Mouse (Mus musculus): ENCODE data around the gene Lrrc75a. TPM values are rescaled to one million over a fixed set of nuclear protein-coding genes. Genes with fewer than 3 reads are reported as not detected.

Lrrc75a gene
- polyA plus RNA-seq, 1 experiment from 2014 or later: 10.5 TPM

DNA sequence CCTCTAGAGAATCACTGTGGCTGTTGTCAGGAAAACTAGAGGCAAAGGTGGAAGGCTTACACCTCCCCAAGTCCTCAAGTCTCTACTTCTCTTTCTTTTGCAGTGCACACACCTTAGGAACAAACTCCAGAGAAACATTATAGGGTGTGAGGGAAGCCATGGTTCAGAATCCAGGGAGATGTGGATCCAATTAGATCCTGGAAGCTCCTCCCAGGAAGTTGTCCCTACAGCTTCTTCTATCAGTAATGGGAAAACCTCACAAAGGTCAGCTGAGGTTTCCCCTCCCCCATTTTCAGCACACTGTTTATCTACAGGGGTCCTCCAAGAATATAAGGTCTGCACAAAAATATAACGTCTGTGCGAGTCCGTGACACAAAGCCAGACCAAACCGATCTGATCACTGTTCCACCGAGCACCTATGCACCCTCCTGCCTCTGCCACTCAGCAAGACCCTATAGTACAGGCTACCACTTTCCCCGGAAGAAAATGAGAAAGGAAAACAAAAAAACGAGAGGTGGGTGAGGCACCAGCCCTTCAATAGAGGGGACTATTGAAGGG, 1.3 kb downstream of the Lrrc75a start:
- DNase-seq (ENCODE audit: low spot score) (no peak), ATAC-seq (ENCODE audit: low FRiP score) (no peak)
- Histone ChIP-seq H3K27me3 (ENCODE audit: control insufficient read depth, insufficient read depth, low read length) (no peaks in the 10 kb centered on the region), H3K9ac (no peak overlapping the region), H3K27ac (peak overlapping the region; percentile 2; the same call in 1 of the 2 replicates), H3K9me3 (ENCODE audit: control insufficient read depth, low read length) (no peaks in the 10 kb centered on the region), H3K36me3 (replicated peaks; ENCODE audit: control insufficient read depth, insufficient read depth) (no peaks in the 10 kb centered on the region), H3K4me2 (replicated peaks) (peak overlapping the region; percentile 69), H3K4me1 (replicated peaks; ENCODE audit: control insufficient read depth, insufficient read depth, low read length) (peaks cover 44% of the 10 kb centered on the region), H3K4me3 (replicated peaks; ENCODE audit: low read length) (peak overlapping the region; percentile 80)
- WGBS: 54% methylated on average over 7 of the region's 7 CpGs

DNA sequence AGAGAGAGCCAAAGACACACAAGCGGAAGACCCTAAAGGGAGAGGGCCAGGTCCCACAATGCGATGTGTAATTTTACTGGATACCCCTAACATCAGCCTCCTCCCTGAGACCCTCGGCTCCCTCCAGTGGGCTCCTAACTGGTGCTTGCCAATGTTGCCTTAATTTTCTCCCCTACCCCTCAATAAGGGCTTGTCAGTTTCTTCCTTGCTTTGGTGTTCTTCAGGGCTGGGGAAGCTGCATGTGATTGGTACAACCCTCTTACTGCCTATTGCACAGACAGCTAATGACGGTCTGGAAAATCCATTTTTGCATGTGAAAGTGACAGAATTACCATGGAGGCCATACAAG, 1.9 kb downstream of the Lrrc75a start:
- H3K4me3 ChIP-seq (replicated peaks; ENCODE audit: low read length): peak overlapping the region; percentile 80
- no peaks in the 10 kb centered on the region for H3K9me3 ChIP-seq (ENCODE audit: control insufficient read depth, low read length)
- H3K4me2 ChIP-seq (replicated peaks): peak overlapping the region; percentile 69
- WGBS: 42% methylated on average over 4 of the region's 4 CpGs
- H3K27me3 ChIP-seq (ENCODE audit: control insufficient read depth, insufficient read depth, low read length): no peaks in the 10 kb centered on the region
- ATAC-seq (ENCODE audit: low FRiP score): no peak
- peak overlapping the region; percentile 24 for H3K9ac ChIP-seq
- H3K36me3 ChIP-seq (replicated peaks; ENCODE audit: control insufficient read depth, insufficient read depth): no peaks in the 10 kb centered on the region
- H3K4me1 ChIP-seq (replicated peaks; ENCODE audit: control insufficient read depth, insufficient read depth, low read length): peaks cover 44% of the 10 kb centered on the region
- H3K27ac ChIP-seq: peak overlapping the region; percentile 2; the same call in 1 of the 2 replicates
- no peak for DNase-seq (ENCODE audit: low spot score)

DNA sequence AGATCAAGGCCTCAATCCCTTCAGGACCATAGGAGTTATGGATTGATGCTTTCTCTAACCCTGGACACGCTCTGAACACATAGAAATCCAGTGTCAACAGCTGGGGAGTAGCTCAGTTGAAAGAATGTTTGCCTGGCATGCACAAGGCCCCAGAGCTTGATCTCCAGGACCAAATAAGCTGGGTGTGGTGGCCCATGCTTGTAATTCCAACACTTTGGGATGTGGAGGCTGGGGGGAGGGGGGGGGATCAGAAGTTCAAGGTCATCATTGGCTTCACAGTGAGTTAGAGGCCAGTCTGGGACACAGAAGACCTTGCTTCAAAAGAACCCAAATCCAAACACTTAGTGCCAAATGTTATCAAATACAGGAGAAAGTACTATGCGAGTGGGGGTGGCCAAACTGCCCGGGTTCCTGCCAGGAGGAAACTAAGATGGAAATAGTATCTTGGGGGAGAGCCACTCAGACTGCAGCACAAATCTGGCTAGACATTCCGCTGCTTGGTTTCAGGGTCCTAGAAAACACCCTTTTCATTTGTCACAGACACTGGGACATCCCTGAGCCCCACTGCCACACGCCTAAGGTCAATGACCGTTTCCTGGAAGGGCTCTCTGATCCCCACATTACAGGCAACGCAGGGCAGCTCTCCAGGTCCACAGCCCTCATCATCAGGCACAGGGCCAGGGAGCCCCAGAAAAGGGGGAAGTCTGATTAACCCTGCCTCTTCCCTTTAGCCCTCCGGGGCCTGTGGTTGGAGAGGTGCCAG, 2.4 kb downstream of the Lrrc75a start:
- Histone ChIP-seq H3K4me1 (replicated peaks; ENCODE audit: control insufficient read depth, insufficient read depth, low read length) (peaks cover 44% of the 10 kb centered on the region), H3K4me2 (replicated peaks) (peak overlapping the region; percentile 69), H3K36me3 (replicated peaks; ENCODE audit: control insufficient read depth, insufficient read depth) (no peaks in the 10 kb centered on the region), H3K9me3 (ENCODE audit: control insufficient read depth, low read length) (no peaks in the 10 kb centered on the region), H3K4me3 (replicated peaks; ENCODE audit: low read length) (peak overlapping the region; percentile 80), H3K9ac (peak overlapping the region; percentile 24), H3K27me3 (ENCODE audit: control insufficient read depth, insufficient read depth, low read length) (no peaks in the 10 kb centered on the region), H3K27ac (peak overlapping the region; percentile 2; the same call in 1 of the 2 replicates)
- ATAC-seq (ENCODE audit: low FRiP score): no peak
- 30% methylated on average over 8 of the region's 8 CpGs for WGBS
- no peak for DNase-seq (ENCODE audit: low spot score)

DNA sequence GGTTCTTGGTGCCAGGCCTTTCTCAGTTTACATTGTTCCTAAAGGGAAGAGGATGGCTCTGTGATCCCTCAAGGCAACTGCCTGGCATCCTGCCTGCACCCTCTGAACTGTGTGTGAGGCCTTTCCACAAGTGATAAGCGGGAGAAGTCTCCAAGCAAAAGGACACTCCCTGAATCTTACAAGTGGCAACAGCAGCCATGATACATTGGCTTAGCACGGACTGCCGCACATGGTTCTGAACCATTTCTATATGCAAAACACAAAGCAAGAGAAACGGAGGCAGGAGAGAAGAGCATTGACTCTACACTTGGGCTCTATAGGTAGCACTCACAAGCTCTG, 3.0 kb downstream of the Lrrc75a start:
- no peak overlapping the region for H3K9ac ChIP-seq

DNA sequence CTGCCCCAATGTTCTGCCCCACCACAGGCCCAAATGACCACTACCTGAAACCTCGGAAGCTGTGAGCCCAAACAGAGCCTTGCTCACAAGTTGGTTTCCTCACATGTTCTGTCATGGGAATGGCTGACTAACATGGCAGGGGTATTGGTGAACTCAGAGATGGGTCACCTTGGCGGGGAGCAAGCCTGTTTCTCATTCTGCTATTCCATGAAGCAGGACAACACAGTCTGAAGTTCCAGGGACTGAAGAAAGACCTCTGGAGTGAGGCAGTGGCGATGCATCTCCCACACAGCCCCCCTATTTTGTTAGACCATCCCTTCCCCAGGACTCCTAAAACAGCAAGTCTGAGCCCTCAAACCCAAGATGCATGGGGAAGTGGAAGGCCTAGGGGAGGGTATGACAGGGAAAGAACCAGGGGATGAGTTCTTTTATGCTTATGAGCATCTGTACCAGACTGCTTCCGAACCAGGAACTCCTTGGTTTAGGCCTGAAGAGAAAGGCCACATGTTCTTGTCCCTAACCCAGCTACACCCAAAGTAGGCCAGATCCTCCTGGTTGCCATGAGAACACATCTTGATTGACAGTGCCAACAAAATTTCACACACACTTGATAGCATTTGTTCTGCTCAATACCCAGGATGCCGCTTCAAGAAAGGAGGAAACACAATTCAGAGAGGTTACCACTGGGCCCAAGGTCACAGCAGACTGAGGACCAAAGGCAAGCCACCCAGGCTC, 3.6 kb downstream of the Lrrc75a start:
- 88% methylated on average over 5 of the region's 5 CpGs for WGBS
- DNase-seq (ENCODE audit: low spot score): no peak
- H3K4me2 ChIP-seq (replicated peaks): peak overlapping the region; percentile 69; the same call in 1 of the 2 replicates

More for the DNA sequence above, 3.0 kb downstream of the Lrrc75a start:
- DNase-seq (ENCODE audit: low spot score): no peak
- H3K4me2 ChIP-seq (replicated peaks): peak overlapping the region; percentile 69
- no peak overlapping the region for H3K4me3 ChIP-seq (replicated peaks; ENCODE audit: low read length)
- H3K4me1 ChIP-seq (replicated peaks; ENCODE audit: control insufficient read depth, insufficient read depth, low read length): peaks cover 44% of the 10 kb centered on the region
- no peaks in the 10 kb centered on the region for H3K27me3 ChIP-seq (ENCODE audit: control insufficient read depth, insufficient read depth, low read length)
- no peaks in the 10 kb centered on the region for H3K36me3 ChIP-seq (replicated peaks; ENCODE audit: control insufficient read depth, insufficient read depth)
- peak overlapping the region; percentile 2; the same call in 1 of the 2 replicates for H3K27ac ChIP-seq
- H3K9me3 ChIP-seq (ENCODE audit: control insufficient read depth, low read length): no peaks in the 10 kb centered on the region
- 83% methylated on average over 4 of the region's 4 CpGs for WGBS
- no peak for ATAC-seq (ENCODE audit: low FRiP score)

DNA sequence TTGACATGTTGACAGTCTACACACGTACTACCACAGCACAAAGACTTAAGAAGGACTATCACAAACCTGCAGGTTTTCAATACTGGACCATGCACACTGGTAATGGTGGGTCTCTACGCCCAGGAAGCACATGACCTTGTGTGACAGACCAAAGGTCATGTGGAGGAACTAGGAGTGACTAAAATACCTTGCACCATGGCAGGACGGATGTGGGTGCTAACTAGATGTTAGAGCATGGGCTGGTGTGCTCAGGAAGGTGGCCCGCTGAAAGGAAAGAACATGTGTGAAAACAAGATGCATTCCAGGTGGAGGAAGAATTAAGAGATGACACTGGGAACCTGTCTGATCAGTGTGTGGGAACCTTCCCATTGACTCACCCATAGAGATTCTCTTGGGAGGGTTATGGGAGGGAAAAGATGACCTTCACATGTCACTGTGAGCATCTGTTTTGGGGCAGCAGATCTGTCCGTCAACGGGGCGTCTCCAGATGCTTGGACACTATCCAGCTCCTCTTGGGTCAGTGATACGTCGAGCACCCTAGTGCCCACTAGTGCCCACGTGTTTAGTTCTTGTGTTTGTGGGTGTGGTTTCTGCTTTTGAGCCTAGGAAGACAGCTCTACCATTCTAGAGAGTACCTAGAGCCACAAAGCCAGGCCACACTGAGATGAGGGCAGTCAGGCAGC, 4.5 kb downstream of the Lrrc75a start:
- ATAC-seq (ENCODE audit: low FRiP score) (no peak), DNase-seq (ENCODE audit: low spot score) (no peak)
- Histone ChIP-seq H3K27me3 (ENCODE audit: control insufficient read depth, insufficient read depth, low read length) (no peaks in the 10 kb centered on the region), H3K9ac (no peak overlapping the region), H3K4me1 (replicated peaks; ENCODE audit: control insufficient read depth, insufficient read depth, low read length) (peaks cover 44% of the 10 kb centered on the region), H3K4me2 (replicated peaks) (no peak overlapping the region), H3K4me3 (replicated peaks; ENCODE audit: low read length) (no peak overlapping the region), H3K9me3 (ENCODE audit: control insufficient read depth, low read length) (no peaks in the 10 kb centered on the region), H3K36me3 (replicated peaks; ENCODE audit: control insufficient read depth, insufficient read depth) (no peaks in the 10 kb centered on the region), H3K27ac (peak overlapping the region; percentile 57; the same call in 1 of the 2 replicates)
- 80% methylated on average over 10 of the region's 10 CpGs for WGBS

More for the DNA sequence above, 3.6 kb downstream of the Lrrc75a start:
- H3K36me3 ChIP-seq (replicated peaks; ENCODE audit: control insufficient read depth, insufficient read depth): no peaks in the 10 kb centered on the region
- H3K27ac ChIP-seq: no peak overlapping the region
- ATAC-seq (ENCODE audit: low FRiP score): no peak
- no peaks in the 10 kb centered on the region for H3K9me3 ChIP-seq (ENCODE audit: control insufficient read depth, low read length)
- no peak overlapping the region for H3K9ac ChIP-seq
- H3K27me3 ChIP-seq (ENCODE audit: control insufficient read depth, insufficient read depth, low read length): no peaks in the 10 kb centered on the region
- peaks cover 44% of the 10 kb centered on the region for H3K4me1 ChIP-seq (replicated peaks; ENCODE audit: control insufficient read depth, insufficient read depth, low read length)
- no peak overlapping the region for H3K4me3 ChIP-seq (replicated peaks; ENCODE audit: low read length)

DNA sequence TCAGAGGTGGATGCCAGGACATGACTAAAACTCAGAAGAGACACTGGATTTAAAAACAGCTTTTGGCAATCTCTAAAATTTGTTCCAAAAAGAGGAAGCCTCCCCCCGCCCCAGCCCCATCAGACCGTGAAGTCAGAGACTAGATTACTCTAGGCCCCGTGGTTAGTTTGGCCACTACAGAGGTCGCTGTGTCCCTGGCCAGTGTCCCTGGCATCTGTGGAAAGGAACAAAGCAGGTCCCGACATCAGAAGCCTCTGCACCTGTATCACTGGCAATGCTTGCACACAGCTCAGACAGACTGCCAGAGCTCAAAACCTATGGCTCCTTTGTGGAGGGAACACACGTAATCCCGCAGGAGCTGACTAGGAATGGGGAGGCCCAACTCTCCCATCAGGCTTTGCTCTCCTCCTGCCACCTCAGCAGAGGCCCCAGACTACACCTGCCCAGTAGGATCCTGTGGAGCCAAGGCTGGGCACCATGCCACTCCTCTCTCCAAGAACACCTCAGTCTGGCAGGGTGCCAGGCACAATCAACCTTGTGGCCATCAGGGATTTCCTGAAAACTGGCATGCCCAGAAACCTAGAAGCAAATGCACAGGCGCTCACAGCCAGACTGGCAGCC, 5.2 kb downstream of the Lrrc75a start:
- H3K9me3 ChIP-seq (ENCODE audit: control insufficient read depth, low read length): no peaks in the 10 kb centered on the region
- WGBS: 66% methylated on average over 8 of the region's 8 CpGs
- peak overlapping the region; percentile 19; the same call in 1 of the 2 replicates for H3K9ac ChIP-seq
- H3K4me2 ChIP-seq (replicated peaks): no peak overlapping the region
- H3K27me3 ChIP-seq (ENCODE audit: control insufficient read depth, insufficient read depth, low read length): no peaks in the 10 kb centered on the region
- DNase-seq (ENCODE audit: low spot score) (peak; percentile 61), ATAC-seq (ENCODE audit: low FRiP score) (no peak)
- no peak overlapping the region for H3K4me3 ChIP-seq (replicated peaks; ENCODE audit: low read length)
- H3K27ac ChIP-seq: 0 out of 2 replicates have a peak overlapping the region, but pooled peaks have one; percentile 57
- H3K36me3 ChIP-seq (replicated peaks; ENCODE audit: control insufficient read depth, insufficient read depth): no peaks in the 10 kb centered on the region
- H3K4me1 ChIP-seq (replicated peaks; ENCODE audit: control insufficient read depth, insufficient read depth, low read length): peaks cover 44% of the 10 kb centered on the region

DNA sequence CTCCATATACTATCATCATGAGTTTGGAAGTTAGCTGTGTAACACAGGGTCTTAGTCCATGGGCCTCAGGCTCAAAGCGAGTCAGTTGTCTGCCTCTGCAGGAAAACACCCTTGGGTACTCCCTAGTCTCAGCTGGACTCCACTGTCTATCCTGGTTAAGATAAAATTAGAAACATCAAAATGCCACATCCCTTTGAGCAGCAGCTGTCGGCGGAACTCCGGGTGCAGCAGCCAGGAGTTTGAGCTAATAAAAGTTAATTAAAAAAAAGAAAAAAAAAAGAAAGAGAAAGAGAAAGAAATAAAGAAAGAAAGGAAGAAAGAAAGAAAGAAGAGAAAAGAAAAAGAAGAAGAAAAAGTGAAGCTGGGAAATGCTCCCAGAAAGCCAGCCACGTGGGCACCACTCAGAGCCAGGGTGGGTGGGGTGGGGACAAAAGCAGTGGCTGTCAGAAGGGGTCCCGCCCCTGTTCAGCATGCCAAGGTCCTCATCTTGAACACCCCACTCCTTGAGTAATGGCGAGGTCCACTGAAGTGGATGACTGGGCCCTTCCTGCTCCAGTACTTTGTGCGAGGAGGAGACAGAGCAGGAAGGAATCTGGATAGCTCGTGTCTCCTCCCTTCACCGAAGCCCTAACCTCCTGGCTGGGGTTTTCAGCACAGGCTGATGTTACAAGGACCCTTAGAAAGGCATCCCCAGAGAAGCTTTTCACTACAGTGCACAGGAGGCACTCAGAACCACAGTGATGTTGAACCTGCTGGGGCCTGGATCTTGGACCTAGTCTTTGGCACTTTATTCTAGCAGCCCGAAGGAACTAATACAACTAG, 6.1 kb downstream of the Lrrc75a start:
- Histone ChIP-seq H3K27me3 (ENCODE audit: control insufficient read depth, insufficient read depth, low read length) (no peaks in the 10 kb centered on the region), H3K36me3 (replicated peaks; ENCODE audit: control insufficient read depth, insufficient read depth) (no peaks in the 10 kb centered on the region), H3K9me3 (ENCODE audit: control insufficient read depth, low read length) (no peaks in the 10 kb centered on the region), H3K4me3 (replicated peaks; ENCODE audit: low read length) (no peak overlapping the region), H3K9ac (no peak overlapping the region), H3K4me2 (replicated peaks) (no peak overlapping the region), H3K27ac (no peak overlapping the region), H3K4me1 (replicated peaks; ENCODE audit: control insufficient read depth, insufficient read depth, low read length) (peaks cover 37% of the 10 kb centered on the region)
- 56% methylated on average over 11 of the region's 11 CpGs for WGBS
- ATAC-seq (ENCODE audit: low FRiP score) (no peak), DNase-seq (ENCODE audit: low spot score) (no peak)
